Mouse (Mus musculus) heart, embryonic 14.5 days (tissue): ENCODE measurements around the gene Acbd3. TPM values are rescaled to one million over a fixed set of nuclear protein-coding genes. Genes with fewer than 3 reads are reported as not detected.

Experiments used
- ATAC-seq: fragments of 200-750 bp; cut with Nextera tagmentation; 2 replicates; pipeline ENCODE4 v1.8.0; 2017; ENCODE audit warnings: low read depth, moderate TSS enrichment; ENCODE audit not compliant: insufficient number of reproducible peaks, insufficient read depth, low FRiP score
- H3K27ac ChIP-seq, 2 experiments: fragments of 200-500 bp in 1 of 2; fragments of 300-500 bp in 1 of 2; sonication (generic) in 1 of 2; replicated peaks in 1 of 2; 2 replicates each; pipeline ENCODE4 v1.5.1; 2012 to 2014; ENCODE audit warnings: low read depth in 2 of 2, low read length in 2 of 2, control low read depth in 1 of 2, mild to moderate bottlenecking in 1 of 2, mixed read lengths in 1 of 2; ENCODE audit not compliant: control insufficient read depth in 1 of 2, insufficient read depth in 1 of 2
- H3K27me3 ChIP-seq: fragments of 300-500 bp; sonication (generic); 2 replicates; pipeline ENCODE4 v1.6.1; 2014; ENCODE audit warnings: mild to moderate bottlenecking, low read length, control low read depth; ENCODE audit not compliant: control insufficient read depth, insufficient read depth
- H3K36me3 ChIP-seq: fragments of 300-500 bp; sonication (generic); 2 replicates; pipeline ENCODE4 v1.6.1; 2014; ENCODE audit warnings: mild to moderate bottlenecking, control low read depth, low read length, mixed read lengths; ENCODE audit not compliant: control insufficient read depth, insufficient read depth
- H3K4me1 ChIP-seq, 2 experiments: fragments of 200-500 bp in 1 of 2; fragments of 300-500 bp in 1 of 2; sonication (generic) in 1 of 2; 2 replicates each; pipeline ENCODE4 v1.6.1; 2012 to 2014; ENCODE audit warnings: low read length in 2 of 2, control low read depth in 1 of 2, mixed read lengths in 1 of 2; ENCODE audit not compliant: control insufficient read depth in 2 of 2, insufficient read depth in 2 of 2
- H3K4me2 ChIP-seq: fragments of 300-500 bp; sonication (generic); 2 replicates; pipeline ENCODE4 v1.6.1; 2014; ENCODE audit warnings: mild to moderate bottlenecking, low read length
- H3K4me3 ChIP-seq, 2 experiments: fragments of 200-500 bp in 1 of 2; fragments of 300-500 bp in 1 of 2; sonication (generic) in 1 of 2; 2 replicates each; pipeline ENCODE4 v1.5.1; 2012 to 2014; ENCODE audit warnings: low read length in 2 of 2, mild to moderate bottlenecking in 2 of 2, control low read depth in 1 of 2, low read depth in 1 of 2, moderate library complexity in 1 of 2; ENCODE audit not compliant: control insufficient read depth in 1 of 2, insufficient read depth in 1 of 2
- H3K9ac ChIP-seq: fragments of 300-500 bp; sonication (generic); 2 replicates; pipeline ENCODE4 v1.6.1; 2014; ENCODE audit warnings: mild to moderate bottlenecking, low read length
- H3K9me3 ChIP-seq: fragments of 300-500 bp; sonication (generic); 2 replicates; pipeline ENCODE4 v1.6.1; 2016; ENCODE audit warnings: low read length, control low read depth; ENCODE audit not compliant: control insufficient read depth
- WGBS: fragments of 180-500 bp; shearing (Covaris S2); extraction: QIAGEN DNeasy Blood & Tissue Kit; methylation state at CpG from one replicate; pipeline ENCODE4 v1.1.7; 2014; 5-methylcytosine and 5-hydroxymethylcytosine counted together
- polyA plus RNA-seq: library from polyadenylated mRNA; unstranded; fragments of >200 nt; fragmentation: Nextera tagmentation; extraction: Ambion mirVana; gene quantifications from 2 replicates; pipeline ENCODE4 v1.2.1, GENCODE M21; 2014

The Acbd3 gene
- polyA plus RNA-seq, 1 experiment from 2014 or later: 23.7 TPM

DNA sequence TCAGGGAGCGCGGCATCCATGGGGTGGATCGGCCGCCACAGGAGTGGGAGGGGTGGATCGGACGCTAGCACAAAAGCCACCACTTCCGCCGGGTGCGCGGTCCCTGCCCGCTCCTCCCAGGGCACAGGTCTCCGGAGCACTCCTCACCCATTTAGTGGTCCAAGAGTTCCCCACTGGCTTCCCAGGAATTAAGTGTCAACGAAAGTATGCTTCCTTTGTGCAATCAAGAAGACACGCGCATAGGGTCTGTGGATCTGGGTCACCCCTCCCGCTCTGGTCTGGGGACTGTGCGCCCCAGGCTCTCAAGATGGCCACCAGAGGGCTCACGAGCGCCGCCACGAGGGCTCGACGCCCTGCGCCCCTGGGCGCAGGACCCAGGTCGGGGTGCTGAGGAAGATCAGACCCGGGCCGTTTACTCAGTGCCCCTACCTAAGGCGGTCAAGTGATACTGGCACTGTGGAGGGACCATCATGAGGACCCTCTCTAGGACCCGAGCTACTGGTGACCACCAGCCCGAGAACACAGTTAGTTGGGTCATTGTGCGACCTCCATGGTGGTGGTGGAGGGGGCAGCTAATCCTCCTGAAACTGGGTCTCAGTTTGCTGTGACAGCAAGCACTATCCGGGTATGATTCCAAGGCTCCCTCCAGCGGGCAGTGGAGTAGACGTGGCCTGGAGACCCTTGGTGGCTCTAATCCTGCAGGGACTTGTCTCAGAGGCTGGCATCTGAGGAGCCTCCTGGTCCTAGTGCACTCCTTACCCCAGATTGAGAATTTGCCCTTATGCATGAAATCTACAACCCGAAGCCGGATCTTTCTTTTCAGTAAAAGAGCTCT lies 42.7 kb downstream of the Acbd3 start:
- H3K9me3 ChIP-seq: no peaks in the 10 kb centered on the region
- no peaks in the 10 kb centered on the region for H3K36me3 ChIP-seq
- H3K4me2 ChIP-seq: peak overlapping the region; percentile 80
- peaks cover 8 to 15% of the 10 kb centered on the region in 2 experiments; a peak in 2 of 4 replicates for H3K4me1 ChIP-seq
- peak overlapping the region; percentile 41 to 71 for H3K27ac ChIP-seq
- peak overlapping the region; percentile 84 for H3K9ac ChIP-seq
- peaks cover 2% of the 10 kb centered on the region; the same call in 1 of the 2 replicates for H3K27me3 ChIP-seq
- WGBS: 3% methylated on average over 37 of the region's 37 CpGs
- H3K4me3 ChIP-seq: peak overlapping the region; percentile 57 to 59
- ATAC-seq: peak; percentile 82

DNA sequence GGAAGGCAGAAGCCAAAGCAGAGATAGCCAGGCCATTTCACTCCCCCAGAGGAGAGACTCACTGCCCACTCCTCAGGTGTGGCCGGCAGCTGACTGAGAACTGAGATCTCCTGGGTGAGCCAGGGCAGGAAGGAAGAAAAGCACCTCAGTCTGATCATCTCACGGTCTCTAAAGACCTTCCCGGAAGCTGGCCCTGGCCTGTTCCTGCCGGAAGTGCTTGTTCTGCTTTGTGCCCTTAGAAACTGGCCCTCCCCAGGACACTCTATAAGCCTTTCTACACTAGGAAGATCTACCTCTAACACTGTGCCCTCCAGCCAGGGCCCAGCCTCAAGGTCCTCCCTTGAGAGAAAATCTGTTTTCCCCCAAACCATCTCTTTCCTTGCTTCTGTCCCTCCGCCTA lies 45.5 kb downstream of the Acbd3 start:
- ATAC-seq: no peak
- no peak overlapping the region for H3K27ac ChIP-seq
- 71% methylated on average over 5 of the region's 5 CpGs for WGBS
- H3K9me3 ChIP-seq: peaks cover 4% of the 10 kb centered on the region
- no peaks in the 10 kb centered on the region for H3K27me3 ChIP-seq
- H3K36me3 ChIP-seq: no peaks in the 10 kb centered on the region
- no peak overlapping the region for H3K9ac ChIP-seq
- H3K4me3 ChIP-seq: no peak overlapping the region
- H3K4me1 ChIP-seq: peaks cover 16 to 22% of the 10 kb centered on the region in 2 experiments
- H3K4me2 ChIP-seq: no peak overlapping the region

DNA sequence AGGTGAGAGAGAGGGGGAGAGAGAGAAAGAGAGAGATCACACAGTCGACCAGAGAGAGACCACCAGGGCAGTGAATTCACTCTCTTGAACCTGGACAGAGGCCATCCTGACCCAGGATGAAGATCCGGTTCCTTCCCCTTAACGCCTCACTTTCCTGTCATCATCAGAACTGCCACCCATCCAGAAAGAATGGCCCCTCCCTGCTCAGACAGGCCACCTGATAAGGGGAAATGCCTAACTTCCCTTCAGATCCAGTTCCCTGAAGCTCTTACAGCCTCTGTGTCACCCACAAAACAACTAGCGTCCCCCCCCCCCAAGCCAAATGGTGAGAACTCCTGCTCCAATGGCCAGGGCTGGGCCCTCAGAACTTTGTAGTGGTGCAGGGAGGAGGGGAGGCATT lies 45.9 kb downstream of the Acbd3 start:
- H3K9me3 ChIP-seq: peaks cover 4% of the 10 kb centered on the region
- ATAC-seq: no peak
- H3K4me3 ChIP-seq: no peak overlapping the region
- peaks cover 19 to 26% of the 10 kb centered on the region in 2 experiments for H3K4me1 ChIP-seq
- H3K27ac ChIP-seq: no peak overlapping the region
- WGBS: 40% methylated on average over 4 of the region's 4 CpGs
- no peak overlapping the region for H3K4me2 ChIP-seq
- no peak overlapping the region for H3K9ac ChIP-seq
- no peaks in the 10 kb centered on the region for H3K36me3 ChIP-seq
- H3K27me3 ChIP-seq: no peaks in the 10 kb centered on the region

DNA sequence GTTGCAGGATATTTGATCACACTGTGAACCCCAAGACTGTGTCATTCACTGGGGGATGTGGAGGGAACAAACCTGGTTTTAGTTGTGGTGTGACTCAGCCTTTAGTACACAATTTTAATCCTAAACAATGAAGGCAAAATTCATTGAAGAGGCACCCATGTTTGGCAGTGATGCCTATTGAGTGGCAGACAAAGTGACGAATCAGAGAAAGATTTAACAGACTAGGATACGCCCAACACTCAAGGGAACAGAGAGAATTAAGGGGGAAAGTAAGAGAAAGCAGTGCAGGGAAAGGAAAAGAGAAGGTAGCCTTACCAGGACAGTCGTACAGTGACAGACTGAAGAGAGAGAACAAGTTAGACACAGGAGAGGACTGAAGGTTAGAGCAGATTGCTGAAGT lies 46.4 kb downstream of the Acbd3 start:
- no peak overlapping the region for H3K27ac ChIP-seq
- no peak overlapping the region for H3K4me2 ChIP-seq
- no peak overlapping the region for H3K4me3 ChIP-seq
- H3K4me1 ChIP-seq: peaks cover 21 to 29% of the 10 kb centered on the region in 2 experiments
- ATAC-seq: no peak
- H3K9ac ChIP-seq: no peak overlapping the region
- peaks cover 4% of the 10 kb centered on the region for H3K9me3 ChIP-seq
- no peaks in the 10 kb centered on the region for H3K27me3 ChIP-seq
- WGBS: 92% methylated on average over 3 of the region's 3 CpGs
- no peaks in the 10 kb centered on the region for H3K36me3 ChIP-seq

DNA sequence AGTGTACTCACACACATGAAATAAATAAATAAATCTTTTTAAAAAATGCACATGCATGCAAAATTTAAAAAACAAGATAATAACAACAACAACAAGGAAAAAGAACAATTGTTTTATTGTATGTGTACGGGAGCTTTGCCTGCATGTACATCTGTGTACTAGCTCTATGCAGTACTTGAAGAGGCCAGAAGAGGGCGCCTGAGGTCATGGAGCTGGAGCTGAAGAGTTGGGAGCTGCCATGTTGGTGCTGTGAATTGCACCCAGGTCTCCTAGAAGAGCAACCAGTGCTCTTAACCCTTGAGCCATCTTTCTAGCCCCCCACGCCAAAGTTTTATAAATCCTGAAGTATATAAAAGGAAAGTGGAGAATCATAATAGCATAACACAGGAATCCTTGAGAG lies 48.8 kb downstream of the Acbd3 start:
- WGBS: 62% methylated on average over 3 of the region's 3 CpGs
- no peak overlapping the region for H3K27ac ChIP-seq
- H3K27me3 ChIP-seq: no peaks in the 10 kb centered on the region
- H3K9me3 ChIP-seq: peaks cover 4% of the 10 kb centered on the region
- H3K36me3 ChIP-seq: no peaks in the 10 kb centered on the region
- H3K4me2 ChIP-seq: no peak overlapping the region
- ATAC-seq: no peak
- no peak overlapping the region for H3K9ac ChIP-seq
- H3K4me1 ChIP-seq: peaks cover 18% of the 10 kb centered on the region in 2 experiments
- no peak overlapping the region for H3K4me3 ChIP-seq

DNA sequence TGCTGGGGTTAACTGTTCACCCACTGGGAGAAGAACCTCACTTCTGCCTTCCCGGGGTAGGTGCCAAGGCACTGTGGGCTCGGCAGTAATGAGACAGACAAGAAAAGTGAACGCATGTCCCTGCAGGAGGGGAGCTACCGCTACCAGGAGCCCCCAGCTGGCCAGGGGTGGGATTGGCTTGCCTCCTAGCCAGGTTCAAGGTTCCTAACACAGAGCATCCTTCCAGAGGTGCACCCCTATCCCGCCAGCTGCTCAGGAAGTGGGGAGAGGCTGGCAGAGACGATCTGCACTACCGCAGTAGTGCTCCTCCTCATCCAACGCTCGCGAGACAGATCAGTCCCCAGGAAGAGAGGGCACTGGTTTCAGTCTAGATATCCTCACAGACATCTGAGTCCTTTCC lies 49.5 kb downstream of the Acbd3 start:
- WGBS: 78% methylated on average over 10 of the region's 10 CpGs
- peaks cover 18% of the 10 kb centered on the region in 2 experiments for H3K4me1 ChIP-seq
- no peaks in the 10 kb centered on the region for H3K27me3 ChIP-seq
- H3K4me2 ChIP-seq: no peak overlapping the region
- no peak overlapping the region for H3K9ac ChIP-seq
- no peak for ATAC-seq
- peaks cover 4% of the 10 kb centered on the region for H3K9me3 ChIP-seq
- no peaks in the 10 kb centered on the region for H3K36me3 ChIP-seq
- no peak overlapping the region for H3K27ac ChIP-seq
- H3K4me3 ChIP-seq: no peak overlapping the region

DNA sequence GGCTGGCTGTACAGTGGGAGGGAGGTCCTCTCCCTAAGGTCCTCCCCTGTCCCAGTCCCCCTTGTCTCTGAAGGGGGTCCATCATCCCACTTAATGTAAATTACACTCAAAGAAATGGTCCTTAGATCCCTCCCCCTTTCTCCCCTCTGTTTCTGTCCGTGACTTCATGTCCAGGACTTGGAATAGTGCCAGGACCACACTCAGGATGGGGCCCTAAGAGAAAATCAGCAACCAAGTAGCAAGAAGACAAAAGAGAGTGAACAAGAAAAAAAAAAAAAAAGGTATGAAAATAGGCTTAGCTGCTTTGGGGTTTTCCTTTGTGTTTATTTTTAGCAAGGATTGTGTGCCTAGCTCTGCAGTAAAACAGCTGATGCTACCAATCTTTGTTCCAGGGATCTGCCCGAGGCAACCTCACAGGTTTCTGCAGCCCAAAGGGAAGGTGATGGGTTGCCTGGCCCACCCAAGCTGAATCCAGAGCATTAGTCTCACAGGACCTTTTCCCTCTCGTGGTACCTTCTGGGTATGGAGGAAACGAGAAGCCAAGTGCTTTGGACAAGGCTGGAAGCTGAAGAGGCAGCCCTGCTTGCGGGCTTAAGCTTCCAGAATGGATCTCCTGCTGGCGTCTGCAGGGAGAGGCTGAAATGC lies 50.1 kb downstream of the Acbd3 start:
- Histone ChIP-seq H3K4me2 (peak overlapping the region; percentile 13; the same call in 1 of the 2 replicates), H3K27me3 (no peaks in the 10 kb centered on the region), H3K9me3 (peaks cover 4% of the 10 kb centered on the region), H3K36me3 (no peaks in the 10 kb centered on the region), H3K4me1 (peaks cover 18% of the 10 kb centered on the region in 2 experiments), H3K27ac (peak overlapping the region in 1 of 2 experiments; percentile 47; a peak in 2 of 4 replicates), H3K9ac (peak overlapping the region; percentile 21; the same call in 1 of the 2 replicates), H3K4me3 (no peak overlapping the region)
- 42% methylated on average over 6 of the region's 6 CpGs for WGBS
- ATAC-seq: no peak
